Mouse (Mus musculus) ES-Bruce4 (cell line): ENCODE data around the gene Ankrd9. TPM values are rescaled to one million over a fixed set of nuclear protein-coding genes. Genes with fewer than 3 reads are reported as not detected.

ENCODE experiments used
- H3K27ac ChIP-seq: 2 replicates; pipeline ENCODE4 v1.5.1; 2012; ENCODE audit warnings: low read length, inconsistent platforms; ENCODE audit not compliant: insufficient read depth
- H3K27me3 ChIP-seq: 2 replicates; pipeline ENCODE4 v1.6.1; 2012; ENCODE audit warnings: mild to moderate bottlenecking, low read length, inconsistent platforms; ENCODE audit not compliant: control insufficient read depth, poor library complexity, insufficient read depth, severe bottlenecking
- H3K36me3 ChIP-seq: 2 replicates; pipeline ENCODE4 v1.6.1; 2012; ENCODE audit warnings: inconsistent platforms, mild to moderate bottlenecking, low read length, moderate library complexity; ENCODE audit not compliant: control insufficient read depth, poor library complexity, insufficient read depth, severe bottlenecking
- H3K4me1 ChIP-seq: one replicate; pipeline ENCODE4 v1.8.1; 2011; ENCODE audit warnings: low read length; ENCODE audit not compliant: control insufficient read depth, insufficient read depth
- H3K4me3 ChIP-seq: 2 replicates; pipeline ENCODE4 v1.5.1; 2011; ENCODE audit warnings: low read depth, mild to moderate bottlenecking, low read length
- H3K9ac ChIP-seq: 2 replicates; pipeline ENCODE4 v1.6.1; 2012; ENCODE audit warnings: low read depth, mild to moderate bottlenecking, inconsistent platforms; ENCODE audit not compliant: poor library complexity, severe bottlenecking
- H3K9me3 ChIP-seq: replicated peaks from 2 replicates; pipeline ENCODE4 v1.6.1; 2012; ENCODE audit warnings: mild to moderate bottlenecking, low read length, inconsistent platforms; ENCODE audit not compliant: control insufficient read depth, poor library complexity, insufficient read depth, severe bottlenecking
- CTCF ChIP-seq: IDR thresholded peaks from one replicate; pipeline ENCODE4 v1.8.1; 2011; ENCODE audit warnings: low read depth, low read length
- EP300 ChIP-seq: IDR thresholded peaks from 2 replicates; pipeline ENCODE4 v1.6.1; 2011; ENCODE audit warnings: low read depth, low read length; ENCODE audit not compliant: insufficient read depth
- POLR2A ChIP-seq: IDR thresholded peaks from one replicate; pipeline ENCODE4 v1.8.1; 2011; ENCODE audit warnings: low read length; ENCODE audit not compliant: insufficient read depth
- polyA plus RNA-seq: library from polyadenylated mRNA; stranded (reverse); fragments of >200 nt; gene quantifications from 2 replicates; pipeline ENCODE4 v1.2.4, GENCODE M21; 2011; ENCODE audit warnings: low read depth; ENCODE audit not compliant: missing spikeins, insufficient read depth, insufficient read length

Gene Ankrd9
- polyA plus RNA-seq, 1 experiment, result 4.9 TPM

DNA sequence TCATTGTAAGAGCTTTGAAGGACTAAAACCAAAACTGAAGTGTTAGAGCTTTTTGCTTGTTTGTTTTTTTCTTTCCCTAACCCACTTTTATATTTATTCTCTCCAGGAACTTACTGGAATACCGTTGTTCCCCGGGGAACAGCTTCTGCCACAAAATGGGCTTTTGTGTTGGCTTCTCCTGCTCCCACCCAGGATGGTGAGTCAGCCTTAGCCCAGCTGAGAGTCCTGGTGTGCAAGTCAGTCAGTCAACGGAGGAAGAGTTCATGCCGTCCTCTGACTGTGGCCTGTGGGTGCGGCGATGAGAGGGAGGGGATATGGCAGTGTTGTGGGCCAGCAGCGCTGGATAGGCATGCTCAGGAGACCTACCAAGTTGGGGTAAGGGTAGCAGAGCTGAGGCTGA is 32.6 kb downstream of the Ankrd9 start:
- Histone ChIP-seq H3K4me1 (no peaks in the 10 kb centered on the region), H3K9me3 (no peaks in the 10 kb centered on the region), H3K4me3 (no peak overlapping the region), H3K9ac (no peak overlapping the region), H3K27ac (no peak overlapping the region), H3K27me3 (no peaks in the 10 kb centered on the region), H3K36me3 (no peaks in the 10 kb centered on the region)
- TF ChIP-seq EP300 (no peak), CTCF (no peak), POLR2A (no peak)

DNA sequence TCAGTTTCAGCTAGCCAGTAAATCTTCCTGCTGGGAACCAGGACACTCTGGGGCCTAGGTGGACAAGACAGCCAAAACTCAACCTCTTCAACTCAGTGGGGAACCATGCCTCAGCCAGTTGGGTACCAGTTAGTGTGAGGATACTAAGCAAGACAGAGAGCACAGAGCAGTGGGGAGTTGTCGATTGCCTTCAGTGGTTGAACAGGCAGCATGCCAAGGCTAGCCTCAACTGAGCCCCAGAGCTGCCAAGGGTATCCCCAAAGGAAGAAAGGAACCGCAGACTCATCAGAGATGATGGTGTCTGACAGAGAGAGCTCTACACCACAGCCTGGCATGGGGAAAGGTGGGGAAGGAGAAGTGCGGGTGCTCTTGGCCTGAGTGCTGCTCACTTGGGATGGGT is 38.0 kb downstream of the Ankrd9 start:
- no peak overlapping the region for H3K9ac ChIP-seq
- no peaks in the 10 kb centered on the region for H3K4me1 ChIP-seq
- H3K4me3 ChIP-seq, result no peak overlapping the region
- no peak overlapping the region for H3K27ac ChIP-seq
- H3K36me3 ChIP-seq, result no peaks in the 10 kb centered on the region
- TF ChIP-seq POLR2A (no peak), CTCF (no peak), EP300 (no peak)
- no peaks in the 10 kb centered on the region for H3K27me3 ChIP-seq
- H3K9me3 ChIP-seq, result no peaks in the 10 kb centered on the region

DNA sequence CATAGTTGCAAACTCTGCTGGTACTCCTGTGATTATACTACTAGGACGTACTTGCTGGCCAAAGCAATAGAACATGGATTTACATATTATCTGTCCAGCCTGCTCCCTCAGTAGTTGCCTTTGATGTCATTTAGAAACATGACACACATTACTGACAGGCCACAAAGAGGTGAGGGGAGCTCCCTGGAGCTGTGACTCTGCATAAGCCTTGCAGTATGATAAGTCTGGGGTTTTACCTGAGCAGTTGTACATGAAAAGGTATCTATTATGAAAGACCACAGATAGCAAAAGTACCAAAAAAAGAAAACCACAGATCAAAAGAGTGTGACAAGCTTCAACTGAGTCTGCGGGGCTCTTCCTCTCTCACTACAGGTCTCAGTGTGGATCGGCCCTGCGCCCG is 39.5 kb downstream of the Ankrd9 start:
- H3K4me3 ChIP-seq, result no peak overlapping the region
- H3K36me3 ChIP-seq, result no peaks in the 10 kb centered on the region
- H3K27ac ChIP-seq, result no peak overlapping the region
- no peak for TF ChIP-seq POLR2A
- no peak for TF ChIP-seq EP300
- no peak for TF ChIP-seq CTCF
- no peak overlapping the region for H3K9ac ChIP-seq
- no peaks in the 10 kb centered on the region for H3K27me3 ChIP-seq
- H3K9me3 ChIP-seq, result no peaks in the 10 kb centered on the region
- H3K4me1 ChIP-seq, result no peaks in the 10 kb centered on the region

DNA sequence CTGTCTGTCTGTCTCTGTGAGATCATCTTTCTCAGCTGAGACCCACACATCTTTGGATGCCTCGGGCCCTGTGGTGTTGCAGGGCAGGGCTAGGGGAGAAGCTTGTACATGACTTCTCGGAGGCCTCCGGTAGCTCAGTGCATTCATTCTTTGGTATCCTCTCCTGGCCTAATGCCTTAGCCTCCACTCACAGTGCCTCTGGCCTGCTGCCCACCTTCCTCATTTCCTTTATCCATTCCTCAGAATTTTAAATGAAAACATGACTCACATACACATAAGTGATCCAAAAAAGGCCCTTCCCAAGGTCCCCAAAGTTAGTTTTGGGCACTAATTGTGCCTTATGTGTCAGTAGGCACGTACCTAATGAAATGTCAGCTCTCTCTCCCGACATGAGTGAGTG is 41.3 kb downstream of the Ankrd9 start:
- H3K4me3 ChIP-seq, result no peak overlapping the region
- H3K27ac ChIP-seq, result no peak overlapping the region
- no peaks in the 10 kb centered on the region; the same call in 1 of the 2 replicates for H3K36me3 ChIP-seq
- H3K4me1 ChIP-seq, result no peaks in the 10 kb centered on the region
- TF ChIP-seq CTCF (no peak), POLR2A (no peak), EP300 (no peak)
- H3K9me3 ChIP-seq, result no peaks in the 10 kb centered on the region
- H3K27me3 ChIP-seq, result no peaks in the 10 kb centered on the region
- H3K9ac ChIP-seq, result no peak overlapping the region

DNA sequence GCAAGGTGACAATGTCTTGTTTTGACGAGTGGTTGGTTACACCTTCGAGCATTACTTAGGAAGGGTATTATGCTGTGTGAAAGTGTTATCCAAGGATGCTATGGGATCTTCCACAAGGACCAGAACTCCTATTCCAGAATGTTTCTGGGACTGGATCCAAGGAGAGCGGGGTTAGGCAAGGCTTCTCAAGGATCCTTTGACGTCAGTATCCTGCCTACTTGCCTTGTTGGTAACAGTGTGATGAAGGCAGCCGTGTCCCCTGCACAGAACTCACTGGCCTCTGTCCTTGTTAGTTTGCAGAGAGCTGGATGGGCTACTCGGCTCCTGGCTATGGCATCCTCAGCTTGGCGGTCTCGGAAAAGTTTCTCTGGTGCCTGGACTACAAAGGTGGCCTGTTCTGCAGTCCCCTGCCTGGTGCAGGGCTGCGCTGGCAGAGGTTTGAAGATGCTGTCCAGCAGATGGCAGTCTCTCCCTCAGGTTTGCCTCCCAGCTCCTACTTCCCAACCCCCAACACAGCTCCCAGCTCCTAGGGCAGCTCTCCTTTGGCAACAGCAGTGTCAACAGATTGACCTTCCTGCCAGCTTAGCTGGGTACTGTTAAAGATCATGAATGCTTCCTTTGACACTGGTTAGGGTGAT is 42.7 kb downstream of the Ankrd9 start:
- Histone ChIP-seq H3K27ac (no peak overlapping the region), H3K4me3 (no peak overlapping the region), H3K27me3 (no peaks in the 10 kb centered on the region), H3K9me3 (no peaks in the 10 kb centered on the region), H3K4me1 (no peaks in the 10 kb centered on the region), H3K9ac (no peak overlapping the region), H3K36me3 (no peaks in the 10 kb centered on the region; the same call in 1 of the 2 replicates)
- TF ChIP-seq EP300 (peak; percentile 38; the same call in 1 of the 2 replicates), CTCF (peak; percentile 94), POLR2A (no peak)

DNA sequence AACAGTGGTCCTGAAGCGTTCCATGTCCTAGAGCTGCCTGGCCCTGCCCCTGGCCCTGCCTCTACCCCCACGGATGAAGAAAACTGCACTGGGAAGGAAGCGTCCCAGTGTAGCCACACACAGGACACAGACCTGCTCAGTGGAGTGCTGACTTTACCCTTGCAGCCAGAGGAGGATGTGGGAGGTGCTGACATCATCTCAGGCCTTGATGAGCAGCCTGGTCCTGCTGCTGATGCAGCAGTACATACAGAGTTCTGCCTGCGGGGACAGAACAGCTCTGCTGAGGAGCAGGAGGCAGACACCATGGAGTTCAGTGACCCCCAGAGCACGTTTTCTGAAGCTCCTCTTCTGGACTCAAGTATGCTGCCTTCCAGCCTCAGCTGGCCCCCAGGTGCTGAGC is 46.0 kb downstream of the Ankrd9 start:
- Histone ChIP-seq H3K27me3 (no peaks in the 10 kb centered on the region), H3K4me1 (no peaks in the 10 kb centered on the region), H3K9me3 (no peaks in the 10 kb centered on the region), H3K27ac (no peak overlapping the region), H3K4me3 (no peak overlapping the region), H3K9ac (no peak overlapping the region), H3K36me3 (no peaks in the 10 kb centered on the region; the same call in 1 of the 2 replicates)
- TF ChIP-seq POLR2A (no peak), CTCF (no peak), EP300 (no peak)

Other genes with a start within 250 kb of the Ankrd9 start
- 32.7 and 36.4 TPM in 2 replicates for gene Wdr20, start 241.1 kb downstream of the Ankrd9 start, polyA plus RNA-seq
- gene Mok, start 138.1 kb downstream of the Ankrd9 start, polyA plus RNA-seq, result 33.4 and 35.8 TPM in 2 replicates
- gene Zfp839, start 128.8 kb downstream of the Ankrd9 start, polyA plus RNA-seq, result 11.2 and 12.6 TPM in 2 replicates
- 76.3 and 77.6 TPM in 2 replicates for gene Cinp, start 89.9 kb downstream of the Ankrd9 start, polyA plus RNA-seq
- gene Tecpr2, start 89.8 kb downstream of the Ankrd9 start, polyA plus RNA-seq, result 7.1 and 7.3 TPM in 2 replicates
- gene Rcor1, start 60.3 kb upstream of the Ankrd9 start, polyA plus RNA-seq, result 31.8 and 34.4 TPM in 2 replicates
- 11.4 and 13.1 TPM in 2 replicates for gene Traf3, start 187.3 kb upstream of the Ankrd9 start, polyA plus RNA-seq
- not detected in 2 replicates for gene 4930595D18Rik, start 205.5 kb upstream of the Ankrd9 start, polyA plus RNA-seq